Mouse (Mus musculus): ENCODE data around the gene Rexo2. TPM values are rescaled to one million over a fixed set of nuclear protein-coding genes. Genes with fewer than 3 reads are reported as not detected.

The Rexo2 gene
- total and polyA plus RNA-seq, 3 experiments = 190 to 338 TPM; not detected in 1

DNA sequence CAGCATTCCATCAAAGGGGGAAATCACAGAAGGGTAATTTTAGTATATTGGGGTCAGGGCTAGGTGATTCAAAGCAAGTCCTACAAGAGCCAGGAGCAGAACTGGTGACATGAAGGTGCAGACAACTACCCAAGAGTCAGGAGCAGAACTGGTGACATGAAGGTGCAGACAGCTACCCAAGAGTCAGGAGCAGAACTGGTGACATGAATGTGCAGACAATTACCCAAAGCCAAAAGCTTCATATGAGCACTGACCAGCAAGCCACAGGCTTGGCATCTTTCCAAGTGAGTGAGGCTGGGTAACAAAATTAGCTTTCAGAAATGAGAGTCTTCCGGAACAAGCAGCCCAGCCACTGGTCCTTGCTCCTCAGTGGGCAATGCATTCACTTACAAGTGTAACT is 34.9 kb upstream of the Rexo2 start:
- Histone ChIP-seq H3K9ac (ENCODE audit: control insufficient read depth, low read depth, low read length, poor library complexity, severe bottlenecking) (no peak overlapping the region), H3K79me2 (ENCODE audit: control insufficient read depth, insufficient read depth, low read length, poor library complexity) (no peaks in the 10 kb centered on the region), H3K4me1 (ENCODE audit: control insufficient read depth in 1 of 2, insufficient read depth in 2 of 2, low read length in 2 of 2) (no peaks in the 10 kb centered on the region), H3K4me3 (ENCODE audit: control insufficient read depth in 1 of 2, insufficient read depth in 1 of 2, low read depth in 2 of 2, low read length in 2 of 2) (no peak overlapping the region), H3K27me3 (ENCODE audit: control insufficient read depth in 1 of 2, insufficient read depth in 2 of 2, low read length in 2 of 2) (peaks cover 0 to 3% of the 10 kb centered on the region in 2 experiments; a peak in 3 of 4 replicates), H3K27ac (ENCODE audit: control insufficient read depth, low read depth, low read length) (no peak overlapping the region), H3K36me3 (ENCODE audit: control insufficient read depth in 1 of 2, insufficient read depth in 2 of 2, low read length in 2 of 2) (no peaks in the 10 kb centered on the region), H3K9me3 (replicated peaks; ENCODE audit: insufficient read depth, low read length) (no peaks in the 10 kb centered on the region)
- TF ChIP-seq HCFC1 (IDR thresholded peaks at IDR 0.05; ENCODE audit: low read depth, low read length) (no peak), RAD21 (IDR thresholded peaks at IDR 0.05; ENCODE audit: low read depth, low read length) (no peak), TBP (IDR thresholded peaks at IDR 0.05; ENCODE audit: low read depth, low read length) (no peak), MAZ (IDR thresholded peaks at IDR 0.05; ENCODE audit: low read depth, low read length) (no peak), POLR2AphosphoS5 (IDR thresholded peaks at IDR 0.05; ENCODE audit: borderline replicate concordance, low read depth, low read length) (no peak), NRF1 (IDR thresholded peaks at IDR 0.05; ENCODE audit: insufficient read depth, low read depth, low read length, poor library complexity, severe bottlenecking) (no peak), MAFK (IDR thresholded peaks at IDR 0.05; ENCODE audit: borderline replicate concordance, low read depth, low read length) (no peak), MYB (IDR thresholded peaks at IDR 0.05; ENCODE audit: low read depth, low read length) (no peak), ETS1 (IDR thresholded peaks at IDR 0.05; ENCODE audit: low read depth, low read length) (no peak), USF1 (IDR thresholded peaks at IDR 0.05; ENCODE audit: low read depth, low read length) (no peak), ELF1 (IDR thresholded peaks at IDR 0.05; ENCODE audit: low read depth, low read length) (no peak), MYC (IDR thresholded peaks at IDR 0.05; ENCODE audit: low read depth, low read length) (no peak), CTCF (IDR thresholded peaks at IDR 0.05 in 2 of 3, conservative IDR thresholded peaks at IDR 0.05 in 1 of 3; ENCODE audit: control insufficient read depth in 1 of 3, insufficient read depth in 1 of 3, low read depth in 2 of 3, low read length in 3 of 3, poor library complexity in 1 of 3, severe bottlenecking in 1 of 3) (no peak), MAX (IDR thresholded peaks at IDR 0.05; ENCODE audit: low read length) (no peak), JUND (IDR thresholded peaks at IDR 0.05; ENCODE audit: low read depth, low read length) (no peak), POLR2AphosphoS2 (IDR thresholded peaks at IDR 0.05; ENCODE audit: low read length) (no peak), MEF2A (IDR thresholded peaks at IDR 0.05; ENCODE audit: extremely low read depth, insufficient replicate concordance, low read depth, low read length, poor library complexity, severe bottlenecking) (no peak)
- no peak for DNase-seq (ENCODE audit: low read depth, low spot score)

DNA sequence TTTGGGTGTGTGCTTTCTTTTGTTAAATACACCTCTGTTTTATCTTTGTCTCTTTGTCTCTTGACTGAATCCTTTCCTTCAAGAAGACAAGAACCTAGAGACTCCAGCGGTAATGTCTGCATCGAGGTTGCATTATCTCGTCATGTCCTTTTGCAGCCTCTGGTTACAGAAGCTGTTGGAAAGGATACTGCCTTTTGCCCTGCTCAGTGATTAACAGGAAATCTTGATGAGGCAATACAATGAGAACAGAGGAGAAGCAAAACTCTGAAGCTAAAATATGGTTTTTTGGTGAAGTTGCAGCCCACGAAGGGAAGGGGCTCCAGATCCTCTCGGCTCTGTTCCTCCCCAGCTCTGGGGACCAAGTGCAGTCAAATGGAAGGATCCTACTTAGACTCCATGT is 29.7 kb upstream of the Rexo2 start:
- no peaks in the 10 kb centered on the region for H3K79me2 ChIP-seq (ENCODE audit: control insufficient read depth, insufficient read depth, low read length, poor library complexity)
- TF ChIP-seq POLR2AphosphoS5 (IDR thresholded peaks at IDR 0.05; ENCODE audit: borderline replicate concordance, low read depth, low read length) = no peak
- no peak for TF ChIP-seq TBP (IDR thresholded peaks at IDR 0.05; ENCODE audit: low read depth, low read length)
- TF ChIP-seq USF1 (IDR thresholded peaks at IDR 0.05; ENCODE audit: low read depth, low read length) = no peak
- TF ChIP-seq MAZ (IDR thresholded peaks at IDR 0.05; ENCODE audit: low read depth, low read length) = no peak
- no peak for TF ChIP-seq E2F4 (IDR thresholded peaks at IDR 0.05; ENCODE audit: borderline replicate concordance, low read depth, low read length)
- no peak for TF ChIP-seq POLR2AphosphoS2 (IDR thresholded peaks at IDR 0.05; ENCODE audit: low read length)
- no peak for TF ChIP-seq SIN3A (IDR thresholded peaks at IDR 0.05; ENCODE audit: low read length)
- no peak for TF ChIP-seq RAD21 (IDR thresholded peaks at IDR 0.05; ENCODE audit: low read depth, low read length)
- no peak for TF ChIP-seq MEF2A (IDR thresholded peaks at IDR 0.05; ENCODE audit: extremely low read depth, insufficient replicate concordance, low read depth, low read length, poor library complexity, severe bottlenecking)
- no peak for TF ChIP-seq USF2 (IDR thresholded peaks at IDR 0.05; ENCODE audit: borderline replicate concordance in 1 of 2, insufficient read depth in 1 of 2, low read depth in 1 of 2, low read length in 2 of 2)
- no peak for TF ChIP-seq UBTF (IDR thresholded peaks at IDR 0.05; ENCODE audit: borderline replicate concordance, insufficient read depth, low read depth, low read length)
- H3K27ac ChIP-seq (ENCODE audit: control insufficient read depth, low read depth, low read length) = no peak overlapping the region
- H3K9me3 ChIP-seq (replicated peaks; ENCODE audit: insufficient read depth, low read length) = no peaks in the 10 kb centered on the region
- no peak for DNase-seq (ENCODE audit: low read depth, low spot score)
- no peaks in the 10 kb centered on the region for H3K4me1 ChIP-seq (ENCODE audit: control insufficient read depth in 1 of 2, insufficient read depth in 2 of 2, low read length in 2 of 2)
- H3K36me3 ChIP-seq (ENCODE audit: control insufficient read depth in 1 of 2, insufficient read depth in 2 of 2, low read length in 2 of 2) = no peaks in the 10 kb centered on the region
- no peak overlapping the region for H3K9ac ChIP-seq (ENCODE audit: control insufficient read depth, low read depth, low read length, poor library complexity, severe bottlenecking)
- peaks cover 0 to 5% of the 10 kb centered on the region in 2 experiments for H3K27me3 ChIP-seq (ENCODE audit: control insufficient read depth in 1 of 2, insufficient read depth in 2 of 2, low read length in 2 of 2)
- H3K4me3 ChIP-seq (ENCODE audit: control insufficient read depth in 1 of 2, insufficient read depth in 1 of 2, low read depth in 2 of 2, low read length in 2 of 2) = no peak overlapping the region

Data from MEL (cell line).